ENCODE assay signal across 23 mouse cellular contexts in the genomic region with DNA sequence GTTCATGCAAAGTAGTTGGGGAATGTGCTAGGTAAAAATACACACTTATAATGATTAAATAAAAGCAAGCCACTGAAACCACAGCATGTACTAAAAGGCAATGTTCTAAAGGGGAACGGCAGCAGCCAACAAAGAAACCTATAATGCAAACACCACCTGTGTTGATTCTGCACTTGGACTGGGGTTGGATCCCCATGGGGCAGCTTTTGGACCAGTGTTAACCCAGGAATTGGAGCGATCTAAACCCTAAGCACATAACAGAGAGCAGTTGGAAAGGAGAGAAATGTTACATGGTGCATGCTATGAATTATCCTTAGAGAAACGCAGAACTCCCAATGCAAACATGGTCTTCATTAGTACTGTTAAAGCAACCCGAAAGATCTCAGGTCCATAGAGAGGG. TPM values are rescaled to one million over a fixed set of nuclear protein-coding genes. Genes with fewer than 3 reads are reported as not detected.
DNase-seq lines count a peak whose midpoint lies in the region; ATAC-seq and TF ChIP-seq lines count a peak whose summit lies in the region.
"Had no signal": no experiment of that assay in that cellular context is flagged by ENCODE, and none has a peak within 500 bp of the region (broad histone marks: within the 10 kb centered on the region; RNA-seq: fewer than 3 reads in every experiment).

No protein-coding gene starts in this region.

- no peaks in the 10 kb centered on the region for H3K4me1 ChIP-seq in stomach, postnatal 0 days (replicated peaks; ENCODE audit: control insufficient read depth, insufficient read depth)
- H3K4me1 ChIP-seq: embryonic facial prominence, embryonic 12.5 days; embryonic facial prominence, embryonic 15.5 days; hindbrain, embryonic 12.5 days; hindbrain, embryonic 15.5 days had no signal

- no peaks in the 10 kb centered on the region for H3K9me3 ChIP-seq in stomach, postnatal 0 days (ENCODE audit: control insufficient read depth, low read length)
- H3K9me3 ChIP-seq: embryonic facial prominence, embryonic 12.5 days; embryonic facial prominence, embryonic 15.5 days; hindbrain, embryonic 12.5 days; hindbrain, embryonic 15.5 days had no signal

- no peak overlapping the region for H3K9ac ChIP-seq in stomach, postnatal 0 days (ENCODE audit: low read length)
- H3K9ac ChIP-seq: embryonic facial prominence, embryonic 12.5 days; embryonic facial prominence, embryonic 15.5 days; forebrain, postnatal 0 days; hindbrain, embryonic 12.5 days; hindbrain, embryonic 15.5 days had no signal

- H3K36me3 ChIP-seq in stomach, postnatal 0 days (ENCODE audit: control insufficient read depth, insufficient read depth, low read length) = peaks cover 7% of the 10 kb centered on the region; the same call in 1 of the 2 replicates

- H3K4me3 ChIP-seq in stomach, postnatal 0 days (ENCODE audit: low read depth, low read length) = no peak overlapping the region
- H3K4me3 ChIP-seq: embryonic facial prominence, embryonic 12.5 days; embryonic facial prominence, embryonic 15.5 days; gastrocnemius, adult 2 months; hindbrain, embryonic 12.5 days; hindbrain, embryonic 15.5 days had no signal

- ATAC-seq in stomach, postnatal 0 days (ENCODE audit: low FRiP score, low TSS enrichment) = peak; percentile 49; the same call in 1 of the 2 replicates
- ATAC-seq: CD4-positive, CD25-positive, alpha-beta regulatory T cell, adult 4 months; forebrain, embryonic 14.5 days; forebrain, postnatal 0 days had no signal

- no peak for TF ChIP-seq EP300 in stomach, postnatal 0 days (optimal IDR thresholded peaks at IDR 0.05)

- no peak overlapping the region for H3K4me2 ChIP-seq in stomach, postnatal 0 days (replicated peaks; ENCODE audit: low read depth)
- H3K4me2 ChIP-seq: embryonic facial prominence, embryonic 12.5 days; embryonic facial prominence, embryonic 15.5 days; heart, embryonic 11.5 days; hindbrain, embryonic 12.5 days; hindbrain, embryonic 15.5 days had no signal

- no peak overlapping the region for H3K27ac ChIP-seq in stomach, postnatal 0 days (replicated peaks)
- H3K27ac ChIP-seq: embryonic facial prominence, embryonic 12.5 days; embryonic facial prominence, embryonic 15.5 days; gastrocnemius, adult 2 months; hindbrain, embryonic 12.5 days; hindbrain, embryonic 15.5 days had no signal

- peak; percentile 4 to 32 for DNase-seq in lung, adult 18-20 months
- no peak for DNase-seq in lung, postnatal 14 days
- peak; percentile 7 for DNase-seq in lung, postnatal 25 days (ENCODE audit: low spot score)
- no peak for DNase-seq in lung, postnatal 4 days
- DNase-seq in stomach, postnatal 0 days (ENCODE audit: low spot score) = peak; percentile 28
- no peak for DNase-seq in thymus, postnatal 4 days
- DNase-seq: adrenal gland, adult 2 months; adrenal gland, postnatal 14 days; cerebellum, adult 11 months; cerebellum, adult 2 months; cerebellum, adult 9-11 months; cerebellum, postnatal 25 days; forebrain, postnatal 0 days; gastrocnemius, adult 2 months; gastrocnemius, postnatal 14 days; heart, adult 11 months had no signal

- H3K27me3 ChIP-seq in stomach, postnatal 0 days (ENCODE audit: control insufficient read depth, insufficient read depth, low read length) = no peaks in the 10 kb centered on the region
- H3K27me3 ChIP-seq: embryonic facial prominence, embryonic 12.5 days; embryonic facial prominence, embryonic 15.5 days; hindbrain, embryonic 12.5 days; hindbrain, embryonic 15.5 days had no signal

- TF ChIP-seq CTCF in stomach, postnatal 0 days (IDR thresholded peaks at IDR 0.05; ENCODE audit: low read depth) = no peak

- 67% methylated on average over 4 of the region's 4 CpGs for WGBS in stomach, postnatal 0 days

RNA-seq across cellular contexts. Expression of a gene that starts 37.3 kb away (rescaled TPM):
- 0.81 and 1.4 TPM in 2 replicates for polyA plus RNA-seq in stomach, postnatal 0 days (2015; fragmentation: Nextera tagmentation; extraction: Ambion mirVana)
- polyA plus RNA-seq: CD4-positive, CD25-positive, alpha-beta regulatory T cell, adult 4 months had no signal

Comparison
In these comparisons a context has a peak if more than half of its experiments do, and no peak if none do; other contexts are left out.
1. DNase-seq: peak in lung, adult 18-20 months (2 of 2), lung, postnatal 25 days (single experiment) and stomach, postnatal 0 days (single experiment); none in lung, postnatal 14 days (single experiment), lung, postnatal 4 days (0 of 2) and thymus, postnatal 4 days (single experiment).